Mouse (Mus musculus) spleen, adult 2 months (tissue): ENCODE results near the gene Bcl2. TPM values are rescaled to one million over a fixed set of nuclear protein-coding genes. Genes with fewer than 3 reads are reported as not detected.
A peak's percentile ranks its signal among the peaks of the same experiment; 100 is the strongest.

Experiments
- DNase-seq, 2 experiments: peaks; one replicate each; pipeline versions ENCODE4 v3.0.0 to v3.0.0-alpha.2; 2012 to 2021; ENCODE audit warnings: low spot score in 2 of 2, low read depth in 1 of 2
- H3K27ac ChIP-seq: fragments of 200-500 bp; 2 replicates; pipeline ENCODE4 v1.5.1; 2012; ENCODE audit warnings: low read length, inconsistent platforms; ENCODE audit not compliant: insufficient read depth
- H3K27me3 ChIP-seq: fragments of 200-500 bp; 2 replicates; pipeline ENCODE4 v1.6.1; 2012; ENCODE audit warnings: mild to moderate bottlenecking, moderate library complexity, low read length, inconsistent platforms; ENCODE audit not compliant: control insufficient read depth, insufficient read depth
- H3K36me3 ChIP-seq: fragments of 200-500 bp; 2 replicates; pipeline ENCODE4 v1.6.1; 2012; ENCODE audit warnings: mild to moderate bottlenecking, low read length, inconsistent platforms; ENCODE audit not compliant: control insufficient read depth, insufficient read depth
- H3K4me1 ChIP-seq: fragments of 200-500 bp; 2 replicates; pipeline ENCODE4 v1.6.1; 2011; ENCODE audit warnings: inconsistent platforms; ENCODE audit not compliant: control insufficient read depth, insufficient read depth, insufficient read length
- H3K4me3 ChIP-seq: fragments of 200-500 bp; 2 replicates; pipeline ENCODE4 v1.5.1; 2011; ENCODE audit warnings: mild to moderate bottlenecking, inconsistent platforms; ENCODE audit not compliant: insufficient read depth, insufficient read length; ENCODE audit errors: extremely low read depth
- CTCF ChIP-seq: fragments of 200-500 bp; IDR thresholded peaks from 2 replicates; pipeline ENCODE4 v1.5.1; 2011; ENCODE audit warnings: mild to moderate bottlenecking, inconsistent platforms; ENCODE audit not compliant: insufficient read depth, insufficient read length, insufficient replicate concordance; ENCODE audit errors: extremely low read depth
- POLR2A ChIP-seq: fragments of 200-500 bp; IDR thresholded peaks from 2 replicates; pipeline ENCODE4 v1.6.1; 2011; ENCODE audit warnings: low read depth, low read length, inconsistent platforms
- WGBS: fragments of 180-500 bp; shearing (Covaris S2); methylation state at CpG from one replicate; pipeline ENCODE4 v1.1.7; 2018; 5-methylcytosine and 5-hydroxymethylcytosine counted together
- polyA plus RNA-seq: library from polyadenylated mRNA; depleted of rRNA; stranded (reverse); fragments of >200 nt; gene quantifications from 2 replicates; pipeline ENCODE4 v1.2.3, GENCODE M21; 2012

Bcl2 gene
- polyA plus RNA-seq, 1 experiment = 10.6 TPM

DNA sequence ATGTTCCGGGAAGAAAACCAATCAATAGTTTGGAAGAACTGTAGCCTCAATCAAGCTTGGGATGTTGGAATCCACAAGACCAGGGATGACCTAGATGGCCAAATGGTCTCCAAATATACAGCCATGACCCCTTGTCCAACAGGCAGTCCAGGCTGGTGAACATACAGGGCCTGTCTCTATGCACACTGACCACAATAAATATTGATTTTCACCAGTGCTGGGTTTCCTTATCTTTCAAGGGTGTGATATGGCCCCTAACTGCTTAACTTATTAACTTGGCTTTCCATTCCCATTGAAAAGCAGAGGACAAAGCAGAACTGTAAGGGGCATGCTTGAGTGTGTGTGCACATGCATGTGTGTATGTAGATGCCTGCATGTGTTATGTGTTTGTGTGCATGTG, 197.0 kb downstream of the Bcl2 start:
- H3K27me3 ChIP-seq = no peaks in the 10 kb centered on the region
- WGBS = 95% methylated on average over 1 of the region's 1 CpGs

DNA sequence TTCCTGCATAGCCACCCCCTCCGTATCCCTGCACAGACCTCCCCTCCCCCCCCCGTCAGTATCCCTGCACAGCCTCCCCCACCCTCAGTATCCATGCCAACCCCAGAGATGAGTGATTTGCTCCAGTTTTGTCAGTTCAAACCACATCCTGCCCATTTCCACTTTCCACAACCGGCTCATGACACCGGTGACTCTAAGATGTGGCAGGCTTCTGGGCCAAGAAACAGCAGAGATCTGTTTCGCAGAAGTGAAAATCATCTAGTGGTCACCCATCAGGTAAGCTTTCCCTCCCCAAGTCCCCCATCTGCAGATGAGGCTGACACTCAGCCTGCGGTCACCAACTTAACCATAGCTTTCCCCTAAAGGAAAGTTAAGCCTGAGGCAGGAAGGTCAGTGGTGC, 198.5 kb downstream of the Bcl2 start:
- peak; percentile 6 to 49 for DNase-seq
- 12% methylated on average over 6 of the region's 6 CpGs for WGBS
- TF ChIP-seq CTCF (no peak), POLR2A (no peak)
- Histone ChIP-seq H3K4me1 (no peaks in the 10 kb centered on the region; the same call in 1 of the 2 replicates), H3K27me3 (no peaks in the 10 kb centered on the region), H3K36me3 (no peaks in the 10 kb centered on the region), H3K4me3 (no peak overlapping the region), H3K27ac (no peak overlapping the region)

More for the DNA sequence above, 197.0 kb downstream of the Bcl2 start:
- H3K4me3 ChIP-seq = no peak overlapping the region
- no peak for TF ChIP-seq CTCF
- TF ChIP-seq POLR2A = no peak
- H3K4me1 ChIP-seq = no peaks in the 10 kb centered on the region; the same call in 1 of the 2 replicates
- no peak overlapping the region for H3K27ac ChIP-seq
- no peaks in the 10 kb centered on the region for H3K36me3 ChIP-seq
- no peak for DNase-seq

DNA sequence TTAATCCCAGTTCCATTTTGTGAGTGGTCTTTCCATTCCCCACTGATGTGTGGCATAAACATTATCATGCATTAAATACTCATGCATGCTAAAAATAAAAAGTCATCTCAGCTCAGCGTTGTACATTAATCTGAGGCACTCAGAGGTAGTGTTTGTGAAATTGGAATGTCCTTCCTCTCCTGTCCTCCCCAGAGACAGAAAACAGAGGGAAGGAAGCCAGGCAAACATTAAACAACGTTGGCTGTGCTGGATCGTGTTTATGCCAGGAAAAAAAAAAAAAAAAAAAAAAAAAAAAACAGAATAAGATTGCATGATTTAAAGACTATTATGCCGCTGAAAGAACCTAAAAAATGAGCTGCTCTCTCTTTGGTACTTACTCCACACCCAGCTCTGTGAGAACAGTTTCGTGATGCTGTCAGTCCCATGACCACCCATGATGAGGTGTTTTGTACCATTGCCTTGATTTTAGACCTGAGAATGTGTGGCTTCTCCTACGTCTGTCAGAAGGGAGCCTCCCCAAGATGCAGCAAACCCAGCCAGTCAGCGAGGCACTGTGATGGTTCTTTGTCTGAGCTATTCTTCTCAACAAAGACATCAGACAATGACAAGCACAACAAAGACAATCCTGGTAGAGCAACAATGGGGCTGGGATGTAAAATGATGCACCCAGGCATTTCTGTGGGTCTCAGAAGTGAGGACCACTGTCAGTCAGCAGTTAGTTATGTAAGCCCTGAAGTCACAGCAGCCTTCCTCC, 200.0 kb downstream of the Bcl2 start:
- TF ChIP-seq CTCF (no peak), POLR2A (no peak)
- DNase-seq = no peak
- Histone ChIP-seq H3K27me3 (no peaks in the 10 kb centered on the region), H3K36me3 (no peaks in the 10 kb centered on the region), H3K4me1 (no peaks in the 10 kb centered on the region; the same call in 1 of the 2 replicates), H3K27ac (no peak overlapping the region), H3K4me3 (no peak overlapping the region)
- WGBS = 50% methylated on average over 7 of the region's 7 CpGs

DNA sequence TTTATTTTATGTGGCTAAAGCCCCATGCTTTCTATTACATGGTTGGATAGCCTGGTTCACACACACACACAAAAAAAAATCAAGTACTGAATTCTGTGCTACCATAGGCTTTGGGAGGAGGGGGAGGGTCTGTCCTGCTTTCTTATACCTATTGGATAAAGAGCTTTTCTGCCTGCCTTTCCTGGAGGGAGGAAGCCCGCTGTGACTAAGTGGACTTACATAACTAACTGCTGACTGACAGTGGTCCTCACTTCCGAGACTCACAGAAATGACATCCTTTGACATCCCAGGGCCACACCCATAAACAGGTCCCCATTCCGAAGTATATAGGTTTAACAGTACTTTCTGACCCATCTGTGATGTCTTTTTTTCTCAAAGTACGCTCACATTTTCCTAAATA, 200.6 kb downstream of the Bcl2 start:
- WGBS = 81% methylated on average over 4 of the region's 4 CpGs
- H3K27me3 ChIP-seq = no peaks in the 10 kb centered on the region
- no peak overlapping the region for H3K27ac ChIP-seq
- H3K4me1 ChIP-seq = no peaks in the 10 kb centered on the region; the same call in 1 of the 2 replicates
- no peak for TF ChIP-seq POLR2A
- H3K4me3 ChIP-seq = no peak overlapping the region
- H3K36me3 ChIP-seq = no peaks in the 10 kb centered on the region
- DNase-seq = no peak

DNA sequence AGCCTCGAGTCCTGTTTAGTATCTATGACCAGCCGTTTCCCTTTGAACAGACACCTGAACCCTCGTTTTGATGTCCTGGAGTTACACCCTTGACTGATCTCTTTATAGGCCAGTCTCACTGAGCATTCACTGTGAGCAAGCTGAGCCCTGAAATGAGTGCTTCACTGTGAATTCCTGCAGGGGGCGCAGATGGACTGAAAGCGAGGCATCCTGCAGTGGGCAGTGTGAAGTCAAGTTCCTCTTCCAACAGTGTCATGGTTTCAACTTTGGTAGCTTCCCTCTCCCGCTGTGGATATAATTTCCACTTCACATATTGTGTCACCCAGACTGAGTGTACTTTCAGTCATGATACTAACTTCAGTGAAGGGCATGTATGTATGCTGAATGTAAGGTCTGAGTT, 202.5 kb downstream of the Bcl2 start:
- Histone ChIP-seq H3K4me3 (no peak overlapping the region), H3K27me3 (no peaks in the 10 kb centered on the region), H3K4me1 (no peaks in the 10 kb centered on the region; the same call in 1 of the 2 replicates), H3K36me3 (no peaks in the 10 kb centered on the region), H3K27ac (no peak overlapping the region)
- TF ChIP-seq CTCF (peak; percentile 99), POLR2A (no peak)
- WGBS = 9% methylated on average over 6 of the region's 6 CpGs
- DNase-seq = peak; percentile 68 to 83

DNA sequence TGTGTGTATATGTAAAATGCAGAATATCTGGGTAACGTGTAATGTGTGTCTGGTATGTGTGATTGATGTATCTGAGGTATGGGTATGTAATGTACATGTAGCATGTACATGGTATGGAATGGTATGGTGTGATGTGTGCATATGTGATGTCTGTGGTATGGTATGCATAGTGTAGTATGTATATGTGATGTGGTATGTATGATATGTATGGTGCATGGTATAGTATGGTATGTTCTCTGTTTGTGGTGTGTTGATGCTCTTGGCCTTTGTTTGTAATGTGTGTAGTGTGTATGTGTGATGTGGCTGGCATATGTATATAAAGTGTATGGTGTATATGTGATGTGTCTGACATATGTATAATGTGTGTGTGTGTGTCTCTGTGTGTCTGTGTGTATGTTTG, 206.5 kb downstream of the Bcl2 start:
- Histone ChIP-seq H3K36me3 (no peaks in the 10 kb centered on the region), H3K27me3 (no peaks in the 10 kb centered on the region), H3K27ac (no peak overlapping the region), H3K4me3 (no peak overlapping the region), H3K4me1 (no peaks in the 10 kb centered on the region)
- no peak for DNase-seq
- TF ChIP-seq POLR2A (no peak), CTCF (no peak)
- WGBS = 83% methylated on average over 1 of the region's 1 CpGs

DNA sequence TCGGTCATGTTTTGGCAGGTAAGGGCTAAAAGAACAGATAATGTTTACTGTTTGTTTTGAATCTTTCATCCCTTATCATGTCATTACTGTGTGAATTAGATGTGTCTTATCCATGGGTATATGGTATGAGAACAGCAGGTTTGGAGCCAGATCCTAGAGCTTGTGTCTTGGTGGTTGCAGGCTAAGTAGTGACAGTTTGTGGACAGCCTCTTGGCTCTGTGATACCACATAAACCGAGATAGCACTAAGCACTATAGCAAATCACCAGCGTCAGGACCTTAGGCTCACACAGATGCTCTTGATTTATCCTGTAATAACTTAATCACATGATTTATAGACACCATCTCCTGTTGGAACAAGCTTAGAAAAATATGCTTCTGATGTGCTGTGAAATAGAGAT, 210.2 kb downstream of the Bcl2 start:
- Histone ChIP-seq H3K27me3 (no peaks in the 10 kb centered on the region), H3K27ac (no peak overlapping the region), H3K4me3 (no peak overlapping the region), H3K36me3 (no peaks in the 10 kb centered on the region), H3K4me1 (no peaks in the 10 kb centered on the region)
- no peak for TF ChIP-seq CTCF
- no peak for TF ChIP-seq POLR2A
- no peak for DNase-seq
- WGBS = 93% methylated on average over 3 of the region's 3 CpGs
